Mouse (Mus musculus) MEL (cell line): Measurements from ENCODE around the gene Nectin2. TPM values are rescaled to one million over a fixed set of nuclear protein-coding genes. Genes with fewer than 3 reads are reported as not detected.

Source experiments
- DNase-seq: peaks from one replicate; pipeline ENCODE4 v3.0.0; 2011; ENCODE audit warnings: low read depth, low spot score
- H3K27ac ChIP-seq: 2 replicates; pipeline ENCODE4 v1.5.1; 2012; ENCODE audit warnings: low read depth, mild to moderate bottlenecking, control low read depth, low read length, moderate library complexity; ENCODE audit not compliant: control insufficient read depth
- H3K27me3 ChIP-seq, 2 experiments: fragments of 150-350 bp in 1 of 2; sonication (generic) in 1 of 2; 2 replicates each; pipeline ENCODE4 v1.6.1; 2012; ENCODE audit warnings: low read length in 2 of 2, mild to moderate bottlenecking in 2 of 2, improper control_type of control experiment in 1 of 2, moderate library complexity in 1 of 2; ENCODE audit not compliant: insufficient read depth in 2 of 2, control insufficient read depth in 1 of 2
- H3K36me3 ChIP-seq, 2 experiments: 2 replicates each; pipeline ENCODE4 v1.6.1; 2012 to 2014; ENCODE audit warnings: low read length in 2 of 2, improper control_type of control experiment in 1 of 2, inconsistent platforms in 1 of 2, mild to moderate bottlenecking in 1 of 2; ENCODE audit not compliant: insufficient read depth in 2 of 2, control insufficient read depth in 1 of 2
- H3K4me1 ChIP-seq, 2 experiments: fragments of 150-350 bp in 1 of 2; sonication (generic) in 1 of 2; 2 replicates each; pipeline ENCODE4 v1.6.1; 2012; ENCODE audit warnings: low read length in 2 of 2, improper control_type of control experiment in 1 of 2, mild to moderate bottlenecking in 1 of 2; ENCODE audit not compliant: insufficient read depth in 2 of 2, control insufficient read depth in 1 of 2
- H3K4me3 ChIP-seq, 2 experiments: fragments of 150-350 bp in 1 of 2; sonication (generic) in 1 of 2; 2 replicates each; pipeline ENCODE4 v1.5.1; 2012; ENCODE audit warnings: low read depth in 2 of 2, low read length in 2 of 2, mild to moderate bottlenecking in 2 of 2, moderate library complexity in 2 of 2, control low read depth in 1 of 2, improper control_type of control experiment in 1 of 2; ENCODE audit not compliant: control insufficient read depth in 1 of 2, insufficient read depth in 1 of 2
- H3K79me2 ChIP-seq: 2 replicates; pipeline ENCODE4 v1.6.1; 2012; ENCODE audit warnings: mild to moderate bottlenecking, low read length, moderate library complexity; ENCODE audit not compliant: control insufficient read depth, poor library complexity, insufficient read depth
- H3K9ac ChIP-seq: 2 replicates; pipeline ENCODE4 v1.6.1; 2012; ENCODE audit warnings: low read depth, mild to moderate bottlenecking, control low read depth, low read length, moderate library complexity; ENCODE audit not compliant: control insufficient read depth, poor library complexity, severe bottlenecking
- H3K9me3 ChIP-seq: fragments of 150-350 bp; sonication (generic); replicated peaks from 2 replicates; pipeline ENCODE4 v1.6.1; 2012; ENCODE audit warnings: mild to moderate bottlenecking, low read length, improper control_type of control experiment, moderate library complexity; ENCODE audit not compliant: insufficient read depth
- BHLHE40 ChIP-seq: IDR thresholded peaks from 2 replicates; pipeline ENCODE4 v1.6.1; 2012; ENCODE audit warnings: low read depth, mild to moderate bottlenecking, inconsistent platforms, low read length, improper control_type of control experiment, borderline replicate concordance
- CHD1 ChIP-seq: IDR thresholded peaks from 2 replicates; pipeline ENCODE4 v1.6.1; 2012; ENCODE audit warnings: low read depth, mild to moderate bottlenecking, inconsistent platforms, low read length, improper control_type of control experiment
- CHD2 ChIP-seq: IDR thresholded peaks from 2 replicates; pipeline ENCODE4 v1.6.1; 2011; ENCODE audit warnings: low read length, improper control_type of control experiment
- E2F4 ChIP-seq: IDR thresholded peaks from 2 replicates; pipeline ENCODE4 v1.6.1; 2011; ENCODE audit warnings: low read depth, low read length, improper control_type of control experiment, borderline replicate concordance
- ELF1 ChIP-seq: IDR thresholded peaks from 2 replicates; pipeline ENCODE4 v1.6.1; 2014; ENCODE audit warnings: low read depth, mild to moderate bottlenecking, inconsistent platforms, low read length, improper control_type of control experiment, moderate library complexity
- EP300 ChIP-seq, 2 experiments: IDR thresholded peaks; 2 replicates each; pipeline ENCODE4 v1.6.1; 2011; ENCODE audit warnings: improper control_type of control experiment in 2 of 2, low read length in 2 of 2, low read depth in 1 of 2, mild to moderate bottlenecking in 1 of 2
- ETS1 ChIP-seq: IDR thresholded peaks from 2 replicates; pipeline ENCODE4 v1.6.1; 2012; ENCODE audit warnings: low read depth, mild to moderate bottlenecking, inconsistent platforms, low read length, improper control_type of control experiment, moderate library complexity
- GATA1 ChIP-seq: IDR thresholded peaks from 2 replicates; pipeline ENCODE4 v1.6.1; 2011; ENCODE audit warnings: low read depth, low read length, improper control_type of control experiment
- HCFC1 ChIP-seq: IDR thresholded peaks from 2 replicates; pipeline ENCODE4 v1.6.1; 2012; ENCODE audit warnings: low read depth, mild to moderate bottlenecking, inconsistent platforms, low read length, improper control_type of control experiment, moderate library complexity
- JUND ChIP-seq: IDR thresholded peaks from 2 replicates; pipeline ENCODE4 v1.6.1; 2011; ENCODE audit warnings: low read depth, mild to moderate bottlenecking, improper control_type of control experiment, low read length
- KAT2A ChIP-seq: conservative IDR thresholded peaks from 2 replicates; pipeline ENCODE4 v1.6.1; 2012; ENCODE audit warnings: low read depth, low read length, improper control_type of control experiment, inconsistent platforms
- MEF2A ChIP-seq: IDR thresholded peaks from 2 replicates; pipeline ENCODE4 v1.6.1; 2014; ENCODE audit warnings: low read depth, mild to moderate bottlenecking, inconsistent platforms, low read length, improper control_type of control experiment; ENCODE audit not compliant: poor library complexity, insufficient replicate concordance, severe bottlenecking; ENCODE audit errors: extremely low read depth
- NRF1 ChIP-seq: IDR thresholded peaks from 2 replicates; pipeline ENCODE4 v1.6.1; 2014; ENCODE audit warnings: low read depth, mild to moderate bottlenecking, inconsistent platforms, low read length, improper control_type of control experiment, moderate library complexity; ENCODE audit not compliant: poor library complexity, insufficient read depth, severe bottlenecking
- POLR2AphosphoS2 ChIP-seq: IDR thresholded peaks from 2 replicates; pipeline ENCODE4 v1.6.1; 2011; ENCODE audit warnings: low read length, improper control_type of control experiment
- SIN3A ChIP-seq: IDR thresholded peaks from 2 replicates; pipeline ENCODE4 v1.6.1; 2012; ENCODE audit warnings: low read length, improper control_type of control experiment, inconsistent platforms
- SMC3 ChIP-seq: IDR thresholded peaks from 2 replicates; pipeline ENCODE4 v1.6.1; 2011; ENCODE audit warnings: low read depth, low read length, improper control_type of control experiment
- TBP ChIP-seq: IDR thresholded peaks from 2 replicates; pipeline ENCODE4 v1.8.0; 2011; ENCODE audit warnings: low read depth, low read length, improper control_type of control experiment
- TCF12 ChIP-seq: IDR thresholded peaks from 2 replicates; pipeline ENCODE4 v1.6.1; 2014; ENCODE audit warnings: low read depth, mild to moderate bottlenecking, inconsistent platforms, low read length, improper control_type of control experiment, moderate library complexity
- USF1 ChIP-seq: IDR thresholded peaks from 2 replicates; pipeline ENCODE4 v1.6.1; 2014; ENCODE audit warnings: low read depth, mild to moderate bottlenecking, inconsistent platforms, low read length, improper control_type of control experiment, moderate library complexity
- USF2 ChIP-seq, 2 experiments: IDR thresholded peaks; 2 replicates each; pipeline ENCODE4 v1.6.1; 2011 to 2012; ENCODE audit warnings: improper control_type of control experiment in 2 of 2, low read length in 2 of 2, borderline replicate concordance in 1 of 2, inconsistent platforms in 1 of 2, low read depth in 1 of 2, mild to moderate bottlenecking in 1 of 2; ENCODE audit not compliant: insufficient read depth in 1 of 2
- ZKSCAN1 ChIP-seq: IDR thresholded peaks from 2 replicates; pipeline ENCODE4 v1.6.1; 2012; ENCODE audit warnings: low read depth, mild to moderate bottlenecking, inconsistent platforms, low read length, improper control_type of control experiment, moderate library complexity
- ZNF384 ChIP-seq: IDR thresholded peaks from 2 replicates; pipeline ENCODE4 v1.6.1; 2012; ENCODE audit warnings: low read depth, mild to moderate bottlenecking, inconsistent platforms, low read length, improper control_type of control experiment
- polyA plus RNA-seq, 2 experiments: library from polyadenylated mRNA; stranded (reverse) in 1 of 2; unstranded in 1 of 2; fragments of >175 nt in 1 of 2; fragments of >200 nt in 1 of 2; gene quantifications; 2 replicates each; pipeline versions ENCODE4 v1.2.1 to v1.2.4; 2012; ENCODE audit warnings: low replicate concordance in 2 of 2, low read depth in 1 of 2; ENCODE audit not compliant: insufficient read length in 2 of 2, insufficient read depth in 1 of 2, missing spikeins in 1 of 2
- total RNA-seq: library from RNA; depleted of rRNA; stranded (reverse); fragments of 300-350 nt; gene quantifications from 2 replicates; pipeline ENCODE4 v1.2.3, GENCODE M21; 2012

The Nectin2 gene
- total and polyA plus RNA-seq, 3 experiments: 6.9 to 25.6 TPM; not detected in 1

- DNase-seq: no peak
- Histone ChIP-seq H3K36me3 (no peaks in the 10 kb centered on the region), H3K4me3 (no peak overlapping the region), H3K9ac (no peak overlapping the region), H3K9me3 (no peaks in the 10 kb centered on the region), H3K79me2 (no peaks in the 10 kb centered on the region), H3K4me1 (no peaks in the 10 kb centered on the region; a peak in 1 of 4 replicates), H3K27me3 (no peaks in the 10 kb centered on the region), H3K27ac (no peak overlapping the region)
- no peak for TF ChIP-seq MEF2A
- TF ChIP-seq SIN3A: no peak
- no peak for TF ChIP-seq TCF12
- no peak for TF ChIP-seq JUND
- no peak for TF ChIP-seq ZNF384
- TF ChIP-seq TBP: no peak
- no peak for TF ChIP-seq ETS1
- no peak for TF ChIP-seq EP300 (IDR thresholded peaks at IDR 0.05; ENCODE audit: low read depth in 1 of 2, low read length in 2 of 2)
- no peak for TF ChIP-seq BHLHE40
- no peak for TF ChIP-seq USF2 (IDR thresholded peaks at IDR 0.05; ENCODE audit: borderline replicate concordance in 1 of 2, insufficient read depth in 1 of 2, low read depth in 1 of 2, low read length in 2 of 2)
- TF ChIP-seq CHD2: no peak
- no peak for TF ChIP-seq USF1
- no peak for TF ChIP-seq SMC3
- no peak for TF ChIP-seq ZKSCAN1
- no peak for TF ChIP-seq KAT2A
- no peak for TF ChIP-seq ELF1
These were observed 73.6 kb downstream of the Nectin2 start for GRCm38 (mm10) chr7:19676662-19677061.

DNA sequence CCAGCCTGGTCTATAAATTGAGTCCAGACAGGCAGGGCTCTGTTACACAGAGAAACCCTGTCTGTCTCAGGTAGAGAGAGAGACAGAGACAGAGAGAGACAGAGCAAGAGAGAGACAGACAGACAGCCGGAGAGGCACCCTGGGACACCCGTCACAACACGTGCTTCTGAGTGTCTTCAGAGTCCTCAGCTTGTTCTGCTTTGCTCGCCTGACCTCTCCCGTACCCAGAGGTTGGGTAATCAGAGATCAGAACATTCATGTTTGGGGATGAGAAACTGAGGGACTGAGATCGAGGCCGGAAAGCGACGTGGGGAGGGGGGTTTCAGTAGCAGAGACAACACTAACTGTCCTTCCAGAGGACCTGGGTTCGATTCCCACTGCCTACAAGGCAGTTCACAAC is 74.5 kb downstream of the Nectin2 start:
- no peak for TF ChIP-seq POLR2AphosphoS2
- TF ChIP-seq NRF1: no peak
- no peak for TF ChIP-seq MEF2A
- no peak for TF ChIP-seq GATA1
- no peak for TF ChIP-seq CHD1
- TF ChIP-seq E2F4: no peak
- TF ChIP-seq ETS1: no peak
- TF ChIP-seq JUND: no peak
- no peak for TF ChIP-seq HCFC1
- no peak for DNase-seq
- H3K27ac ChIP-seq: no peak overlapping the region
- no peaks in the 10 kb centered on the region for H3K36me3 ChIP-seq
- no peak overlapping the region for H3K4me3 ChIP-seq
- H3K79me2 ChIP-seq: no peaks in the 10 kb centered on the region
- no peaks in the 10 kb centered on the region for H3K27me3 ChIP-seq
- no peaks in the 10 kb centered on the region; a peak in 1 of 4 replicates for H3K4me1 ChIP-seq
- no peaks in the 10 kb centered on the region for H3K9me3 ChIP-seq
- no peak overlapping the region for H3K9ac ChIP-seq
